9 mouse cellular contexts compared by ENCODE assay signal in the genomic region with DNA sequence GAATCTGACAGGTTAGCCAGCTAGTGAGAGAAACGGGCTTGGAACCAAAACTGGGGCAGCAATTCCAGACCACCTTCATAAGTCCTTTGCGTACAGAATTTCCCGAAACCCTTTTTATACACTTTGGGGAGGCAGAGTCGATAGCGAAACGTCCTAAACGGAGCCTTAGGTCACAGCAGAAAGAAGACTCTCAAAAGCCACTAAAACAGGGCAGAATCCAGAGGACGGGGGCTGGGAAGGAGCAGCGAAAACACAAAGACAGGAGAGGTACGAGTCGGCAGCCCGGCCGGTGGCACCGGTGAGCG. TPM values are rescaled to one million over a fixed set of nuclear protein-coding genes. Genes with fewer than 3 reads are reported as not detected.
DNase-seq lines count a peak whose midpoint lies in the region; ATAC-seq and TF ChIP-seq lines count a peak whose summit lies in the region.
"Had no signal": no experiment of that assay in that cellular context is flagged by ENCODE, and none has a peak within 500 bp of the region (broad histone marks: within the 10 kb centered on the region; RNA-seq: fewer than 3 reads in every experiment).

No protein-coding gene starts in this region.

- peak overlapping the region; percentile 77 for H3K4me3 ChIP-seq in heart, embryonic 16.5 days (ENCODE audit: low read length)
- peak overlapping the region; percentile 98 for H3K4me3 ChIP-seq in G1E (ENCODE audit: low read depth, low read length)
- peak overlapping the region; percentile 56 for H3K4me3 ChIP-seq in forebrain, postnatal 0 days (ENCODE audit: low read depth, low read length)

- DNase-seq in heart, postnatal 10 days, result no peak
- DNase-seq in G1E (ENCODE audit: low spot score), result no peak
- DNase-seq in forebrain, postnatal 0 days, result no peak
- peak; percentile 4 for DNase-seq in mesoderm, embryonic 11.5 days (ENCODE audit: low read depth, low spot score)
- DNase-seq in frontal cortex, postnatal 25 days (ENCODE audit: low spot score in 2 of 2), result no peak
- no peak for DNase-seq in right cerebral cortex, postnatal 14 days
- no peak for DNase-seq in embryo, embryonic 11 days

- intact Hi-C loops in heart, postnatal 10 days (cut with DNase I), result loop anchor here (2.0 kb wide), 1 partner anchor 56 kb away; no protein-coding TSS in a partner anchor

- peaks cover 28% of the 10 kb centered on the region for H3K4me1 ChIP-seq in heart, embryonic 16.5 days (ENCODE audit: control insufficient read depth, insufficient read depth, low read length)
- peaks cover 36% of the 10 kb centered on the region for H3K4me1 ChIP-seq in G1E (ENCODE audit: insufficient read depth, low read depth, low read length)
- H3K4me1 ChIP-seq in forebrain, postnatal 0 days (ENCODE audit: insufficient read depth), result peaks cover 13% of the 10 kb centered on the region

- TF ChIP-seq CTCF in G1E (IDR thresholded peaks at IDR 0.05; ENCODE audit: low read depth, low read length), result no peak
- no peak for TF ChIP-seq CTCF in forebrain, postnatal 0 days (IDR thresholded peaks at IDR 0.05; ENCODE audit: low read depth)

- peaks cover 14% of the 10 kb centered on the region for H3K36me3 ChIP-seq in heart, embryonic 16.5 days (ENCODE audit: control insufficient read depth, insufficient read depth)
- H3K36me3 ChIP-seq in G1E (replicated peaks), result peaks cover 50% of the 10 kb centered on the region
- H3K36me3 ChIP-seq in forebrain, postnatal 0 days (ENCODE audit: insufficient read depth), result no peaks in the 10 kb centered on the region

- peak overlapping the region; percentile 96 for H3K4me2 ChIP-seq in heart, embryonic 16.5 days (ENCODE audit: low read depth, low read length)
- H3K4me2 ChIP-seq in forebrain, postnatal 0 days (ENCODE audit: low read depth), result peak overlapping the region; percentile 82

- 0% methylated on average over 15 of the region's 15 CpGs for WGBS in heart, embryonic 16.5 days
- under 1% methylated on average over 15 of the region's 15 CpGs for WGBS in forebrain, postnatal 0 days

- H3K27me3 ChIP-seq in heart, embryonic 16.5 days (ENCODE audit: control insufficient read depth, insufficient read depth, low read length), result no peaks in the 10 kb centered on the region
- H3K27me3 ChIP-seq in G1E (ENCODE audit: insufficient read depth, low read length), result no peaks in the 10 kb centered on the region
- no peaks in the 10 kb centered on the region for H3K27me3 ChIP-seq in forebrain, postnatal 0 days (ENCODE audit: insufficient read depth, low read length)
- H3K27me3 ChIP-seq: Patski had no signal

- H3K27ac ChIP-seq in heart, embryonic 16.5 days (ENCODE audit: low read length), result peak overlapping the region; percentile 96
- peak overlapping the region; percentile 95 for H3K27ac ChIP-seq in forebrain, postnatal 0 days (ENCODE audit: low read depth, low read length)

- H3K9me3 ChIP-seq in heart, embryonic 16.5 days (replicated peaks; ENCODE audit: control insufficient read depth, low read length), result no peaks in the 10 kb centered on the region
- no peaks in the 10 kb centered on the region for H3K9me3 ChIP-seq in G1E (replicated peaks)
- no peaks in the 10 kb centered on the region for H3K9me3 ChIP-seq in forebrain, postnatal 0 days (ENCODE audit: low read length)

- peak overlapping the region; percentile 85 for H3K9ac ChIP-seq in heart, embryonic 16.5 days (ENCODE audit: low read length)
- peak overlapping the region; percentile 87 for H3K9ac ChIP-seq in forebrain, postnatal 0 days

- no peak for ATAC-seq in heart, embryonic 16.5 days (replicated peaks; ENCODE audit: extremely low read depth, insufficient read depth, low FRiP score)
- no peak for ATAC-seq in G1E (ENCODE audit: extremely low read depth, insufficient number of reproducible peaks, low FRiP score, poor library complexity, severe bottlenecking)
- ATAC-seq in forebrain, postnatal 0 days, result no peak

RNA-seq across cellular contexts. Expression of gene Ccnt1, which starts 3.8 kb away (rescaled TPM):
- polyA plus RNA-seq in heart, embryonic 16.5 days (2015; fragmentation: Nextera tagmentation; extraction: Ambion mirVana), result 36.4 and 41.2 TPM in 2 replicates
- total RNA-seq in heart, postnatal 10 days (2021), result 10 to 100 TPM; 34.5 to 40.0 TPM
- total RNA-seq in G1E (2014; fragmentation: Nextera tagmentation) (76.1 and 84.6 TPM in 2 replicates), G1E (2017) (74.6 and 78.2 TPM in 2 replicates)
- polyA plus RNA-seq in G1E (2012), result 5.7 and 6.4 TPM in 2 replicates
- total RNA-seq in forebrain, postnatal 0 days (2014; rRNA removed), result 51.1 and 52.0 TPM in 2 replicates
- polyA plus RNA-seq in forebrain, postnatal 0 days (2015; fragmentation: Nextera tagmentation; extraction: Ambion mirVana), result 35.5 and 47.0 TPM in 2 replicates

RNA-seq across cellular contexts. Expression of gene 4930415O20Rik, which starts 3.9 kb away (rescaled TPM):
- 0.64 TPM in 1 of 2 replicates, not detected in the other for polyA plus RNA-seq in heart, embryonic 16.5 days (2015; fragmentation: Nextera tagmentation; extraction: Ambion mirVana)
- under 1 TPM in 1 of 2 experiments, not detected in 1; 0.53 TPM for total RNA-seq in heart, postnatal 10 days (2021)
- total RNA-seq in G1E (2014; fragmentation: Nextera tagmentation) (not detected in 2 replicates), G1E (2017) (not detected in 2 replicates)
- polyA plus RNA-seq in G1E (2012), result not detected in 2 replicates
- not detected in 2 replicates for total RNA-seq in forebrain, postnatal 0 days (2014; rRNA removed)
- polyA plus RNA-seq in forebrain, postnatal 0 days (2015; fragmentation: Nextera tagmentation; extraction: Ambion mirVana), result 0.51 TPM in 1 of 2 replicates, not detected in the other

RNA-seq across cellular contexts. Expression of gene Kansl2, which starts 32.9 kb away (rescaled TPM):
- 77.7 and 79.2 TPM in 2 replicates for polyA plus RNA-seq in heart, embryonic 16.5 days (2015; fragmentation: Nextera tagmentation; extraction: Ambion mirVana)
- total RNA-seq in heart, postnatal 10 days (2021), result 10 to 100 TPM; 89.3 to 91.8 TPM
- total RNA-seq in G1E (2014; fragmentation: Nextera tagmentation) (26.9 and 39.8 TPM in 2 replicates), G1E (2017) (49.1 and 50.4 TPM in 2 replicates)
- polyA plus RNA-seq in G1E (2012), result 44.3 and 52.5 TPM in 2 replicates
- 69.9 and 74.1 TPM in 2 replicates for total RNA-seq in forebrain, postnatal 0 days (2014; rRNA removed)
- 109 and 110 TPM in 2 replicates for polyA plus RNA-seq in forebrain, postnatal 0 days (2015; fragmentation: Nextera tagmentation; extraction: Ambion mirVana)

RNA-seq across cellular contexts. Expression of gene Adcy6, which starts 43.0 kb away (rescaled TPM):
- 39.0 and 47.1 TPM in 2 replicates for polyA plus RNA-seq in heart, embryonic 16.5 days (2015; fragmentation: Nextera tagmentation; extraction: Ambion mirVana)
- total RNA-seq in heart, postnatal 10 days (2021), result 100 to 1,000 TPM; 187 to 200 TPM
- total RNA-seq in G1E (2014; fragmentation: Nextera tagmentation) (5.0 TPM in 1 of 2 replicates, not detected in the other), G1E (2017) (0.22 TPM in 1 of 2 replicates, not detected in the other)
- not detected in 2 replicates for polyA plus RNA-seq in G1E (2012)
- total RNA-seq in forebrain, postnatal 0 days (2014; rRNA removed), result 39.2 and 42.3 TPM in 2 replicates
- polyA plus RNA-seq in forebrain, postnatal 0 days (2015; fragmentation: Nextera tagmentation; extraction: Ambion mirVana), result 1.9 and 5.4 TPM in 2 replicates
